Mouse (Mus musculus) activated CD4-positive, CD25-positive, alpha-beta regulatory T cell, adult 4 months (primary cell): ENCODE measurements around the gene Lonp1. TPM values are rescaled to one million over a fixed set of nuclear protein-coding genes. Genes with fewer than 3 reads are reported as not detected.
"Not testable (repeated sequence)": the region's sequence is repeated elsewhere in the genome, so short reads cannot be mapped to it uniquely, and the experiment has no call there.

Experiments used
- ATAC-seq: one replicate; pipeline ENCODE4 v1.8.0; 2017
- polyA plus RNA-seq, 2 experiments: library from polyadenylated mRNA; unstranded; fragments of 100-300 nt; shearing (Covaris generic); gene quantifications; one replicate each; pipeline ENCODE4 v1.2.1; 2017

The Lonp1 gene
- polyA plus RNA-seq, 2 experiments from 2014 or later, result 7.0 to 8.0 TPM

DNA sequence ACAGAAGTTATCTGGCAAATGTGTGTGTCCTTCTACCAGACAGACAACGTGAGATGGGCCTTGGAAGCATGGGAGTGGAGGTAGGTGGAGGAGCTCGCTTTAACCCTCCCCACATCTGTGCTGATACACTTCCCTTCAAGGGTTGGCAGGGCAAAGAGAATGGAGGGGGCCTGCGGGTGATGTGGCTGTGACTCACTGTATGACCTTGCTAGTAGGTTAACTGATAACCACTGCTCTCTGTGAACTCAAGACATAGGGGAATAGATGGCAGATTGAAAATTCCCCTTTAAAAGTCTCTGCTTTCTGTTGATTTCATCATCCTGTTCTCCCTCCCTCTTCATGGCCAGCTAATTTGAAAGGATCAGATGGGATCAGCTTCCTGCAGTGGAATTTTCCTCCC is 1.2 kb downstream of the Lonp1 start:
- no peak for ATAC-seq

GRCm38 (mm10) chr17:56617628-56618027 is 9.1 kb downstream of the Lonp1 start:
- no peak for ATAC-seq

GRCm38 (mm10) chr17:56616725-56617124 is 10.0 kb downstream of the Lonp1 start:
- no peak for ATAC-seq

DNA sequence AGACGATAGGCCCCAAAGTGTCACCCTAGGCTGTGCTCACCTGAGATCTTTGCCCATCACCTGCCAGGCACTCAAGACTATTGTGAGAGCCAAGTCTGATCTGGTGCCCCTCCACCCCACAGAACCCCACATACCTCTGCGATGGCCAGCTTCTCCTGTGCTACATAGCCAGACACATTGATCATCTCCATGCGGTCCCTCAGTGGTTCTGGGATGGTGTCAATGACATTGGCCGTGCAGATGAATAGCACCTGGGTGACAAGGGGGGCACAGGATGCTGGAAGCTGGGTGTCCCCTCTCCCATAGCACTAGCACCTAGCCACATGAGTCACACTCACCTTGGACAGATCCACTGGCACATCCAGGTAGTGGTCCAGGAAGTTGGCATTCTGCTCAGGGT is 10.9 kb downstream of the Lonp1 start:
- ATAC-seq, result no peak

DNA sequence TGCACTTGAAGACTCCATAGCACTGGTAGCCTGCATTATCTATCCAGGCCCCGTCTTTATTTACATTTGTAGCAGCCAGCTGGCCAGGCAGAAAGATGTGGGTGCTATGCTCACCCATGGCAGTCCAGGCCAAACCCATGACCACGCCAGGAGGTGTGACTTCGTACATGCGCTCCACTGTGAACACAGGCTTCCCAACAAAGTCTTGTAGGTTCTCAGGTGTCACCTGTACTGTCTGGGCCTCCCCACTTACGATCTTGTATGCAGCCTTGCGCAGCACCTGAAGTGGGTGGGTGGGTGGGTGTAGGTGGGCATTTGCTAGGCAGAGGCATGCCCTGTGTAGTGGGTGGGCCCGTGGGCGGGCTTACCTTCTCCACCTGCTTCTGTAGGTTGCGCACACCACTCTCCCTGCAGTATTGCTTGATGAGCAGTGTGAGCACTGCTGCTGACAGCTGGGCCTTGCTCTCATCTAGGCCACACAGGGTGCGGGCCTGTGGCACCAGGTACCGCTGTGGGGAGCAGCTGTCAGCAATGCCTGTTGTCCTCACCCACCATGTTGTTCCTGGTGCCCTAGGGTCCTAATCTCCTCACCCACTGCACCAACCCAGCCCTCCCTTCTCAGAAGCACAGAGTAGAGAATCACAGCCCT is 11.4 kb downstream of the Lonp1 start:
- no peak for ATAC-seq

DNA sequence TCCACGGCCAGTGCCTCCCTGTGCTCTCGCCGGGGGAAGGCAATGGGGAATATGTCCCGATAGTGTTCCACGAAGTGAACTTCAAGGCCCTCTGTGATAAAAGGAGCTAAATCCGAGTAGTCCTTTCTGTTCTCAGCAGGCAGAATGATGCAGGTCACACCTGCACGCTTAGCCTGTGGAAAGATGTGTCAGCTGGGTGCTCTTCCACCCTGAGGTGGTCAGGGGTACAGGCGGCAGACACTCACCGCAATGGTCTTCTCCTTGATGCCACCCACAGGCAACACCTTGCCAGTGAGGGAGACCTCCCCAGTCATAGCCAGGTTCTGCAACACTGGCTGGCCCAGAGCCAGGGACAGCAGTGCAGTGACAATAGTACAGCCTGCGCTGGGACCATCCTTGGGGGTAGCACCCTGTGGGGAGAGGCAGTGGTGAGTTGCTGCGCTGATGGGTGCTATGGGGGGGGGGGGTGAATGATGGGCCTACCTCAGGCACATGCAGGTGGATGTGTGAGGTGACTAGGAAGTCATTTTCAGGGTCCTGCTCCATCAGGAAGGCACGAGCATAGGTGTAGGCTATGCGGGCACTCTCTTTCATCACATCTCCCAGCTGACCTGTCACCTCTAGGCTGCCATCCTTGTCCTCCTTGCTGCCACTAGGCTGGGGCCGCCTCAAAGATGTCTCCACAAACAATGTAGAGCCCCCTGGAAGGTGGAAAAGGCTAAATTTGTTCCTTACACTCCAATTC is 12.1 kb downstream of the Lonp1 start:
- ATAC-seq, result no peak

DNA sequence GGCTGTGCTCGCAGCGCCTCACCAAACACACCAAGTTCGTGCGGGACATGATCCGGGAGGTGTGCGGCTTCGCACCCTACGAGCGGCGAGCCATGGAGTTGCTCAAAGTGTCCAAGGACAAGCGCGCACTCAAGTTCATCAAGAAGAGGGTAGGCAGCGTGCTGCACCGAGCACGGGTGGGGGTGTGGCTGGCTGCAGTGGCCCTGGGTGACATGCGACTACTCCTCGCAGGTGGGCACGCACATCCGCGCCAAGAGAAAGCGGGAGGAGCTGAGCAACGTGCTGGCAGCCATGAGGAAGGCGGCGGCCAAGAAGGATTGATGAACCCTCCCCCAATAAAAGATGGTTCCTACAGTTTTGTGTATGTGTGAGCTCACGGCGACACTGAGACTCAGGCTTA is 12.8 kb downstream of the Lonp1 start:
- not testable (repeated sequence) for ATAC-seq

- peak; percentile 66 for ATAC-seq
These were observed 13.3 kb downstream of the Lonp1 start, which contains the start of gene Rpl36 for GRCm38 (mm10) chr17:56613236-56613844. Gene Rpl36 (plus strand): TSS chr17:56613416.

GRCm38 (mm10) chr17:56612565-56612939 is 14.1 kb downstream of the Lonp1 start:
- ATAC-seq, result not testable (repeated sequence)

DNA sequence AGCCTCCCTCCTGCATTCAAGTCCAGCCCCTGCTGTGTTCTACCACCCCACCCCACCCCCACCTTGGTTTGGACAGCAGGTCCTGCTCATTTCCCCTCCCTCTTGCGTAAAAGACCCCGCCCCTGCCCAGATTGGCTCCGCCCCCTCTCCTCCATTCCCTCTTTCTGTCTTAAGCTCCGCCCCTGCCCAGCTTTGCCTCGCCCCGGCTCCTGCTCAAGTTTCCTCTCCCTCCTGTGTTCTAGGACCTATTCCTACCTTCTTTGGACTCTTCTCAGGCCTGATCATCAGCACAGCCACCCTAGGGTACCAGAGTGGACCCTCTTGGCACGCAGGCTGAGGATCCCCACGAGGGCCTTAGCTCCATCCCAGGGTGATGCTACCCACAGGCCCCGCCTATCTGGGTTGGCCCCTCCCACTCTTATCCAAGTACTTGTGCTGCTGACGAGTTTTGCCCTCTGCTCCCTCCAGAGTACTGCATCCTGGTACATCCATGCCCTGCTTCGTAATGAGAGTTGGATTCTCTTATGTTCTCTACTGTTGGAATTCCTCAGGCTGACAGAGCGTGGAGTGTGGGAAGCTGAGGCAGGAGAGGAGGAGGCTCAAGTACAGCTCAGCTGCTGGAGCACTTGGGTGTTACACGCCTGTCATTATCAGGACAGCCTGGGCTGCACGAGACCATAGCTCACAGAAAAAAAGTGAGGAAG is 14.7 kb downstream of the Lonp1 start:
- ATAC-seq, result no peak

GRCm38 (mm10) chr17:56611323-56611722 is 15.4 kb downstream of the Lonp1 start:
- no peak for ATAC-seq

GRCm38 (mm10) chr17:56609452-56610171 is 17.1 kb downstream of the Lonp1 start, which contains the start of gene 2410015M20Rik:
Gene 2410015M20Rik (minus strand): TSS chr17:56609771.
- peak; percentile 84 for ATAC-seq

- no peak for ATAC-seq
These were observed 18.0 kb downstream of the Lonp1 start for GRCm38 (mm10) chr17:56608699-56609098.

- ATAC-seq, result no peak
These were observed 19.1 kb downstream of the Lonp1 start for GRCm38 (mm10) chr17:56607521-56608062.

DNA sequence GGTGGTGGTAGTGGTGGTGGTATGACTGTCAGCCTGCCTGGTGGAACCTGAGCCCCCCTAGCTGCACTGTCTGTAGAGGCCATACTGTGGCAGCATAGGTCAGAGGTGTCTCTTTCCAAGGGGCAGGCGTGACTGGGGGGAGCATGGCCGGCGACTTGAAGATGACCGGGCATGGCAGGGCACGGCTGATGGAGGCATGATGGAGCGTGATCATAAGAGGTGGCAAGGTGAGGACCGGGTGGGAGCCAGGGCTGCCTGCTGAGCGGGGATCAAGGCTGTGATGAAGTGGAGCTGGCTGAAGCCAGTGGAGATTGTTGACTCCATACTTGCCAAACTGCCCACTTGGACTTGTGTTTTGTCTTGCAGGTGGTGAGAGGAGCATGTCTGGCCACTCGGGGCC is 21.3 kb downstream of the Lonp1 start:
- ATAC-seq, result no peak

- no peak for ATAC-seq
These were observed 22.3 kb downstream of the Lonp1 start for GRCm38 (mm10) chr17:56604422-56604821.

DNA sequence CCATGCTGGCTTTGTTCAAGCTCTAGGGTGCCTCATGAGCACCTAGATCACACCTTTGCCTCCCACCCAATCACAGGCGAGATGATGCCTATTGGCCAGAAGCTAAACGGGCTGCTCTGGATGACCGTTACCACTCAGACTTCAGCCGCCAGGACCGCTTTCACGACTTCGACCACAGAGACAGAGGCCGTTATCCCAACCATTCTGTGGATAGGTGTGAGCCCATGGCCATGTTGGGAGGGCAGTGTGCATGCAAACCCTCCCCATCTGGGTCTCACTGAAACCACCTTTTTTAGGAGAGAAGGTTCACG is 22.7 kb downstream of the Lonp1 start:
- ATAC-seq, result no peak

- ATAC-seq, result no peak
These were observed 23.3 kb downstream of the Lonp1 start for GRCm38 (mm10) chr17:56603186-56604069.

DNA sequence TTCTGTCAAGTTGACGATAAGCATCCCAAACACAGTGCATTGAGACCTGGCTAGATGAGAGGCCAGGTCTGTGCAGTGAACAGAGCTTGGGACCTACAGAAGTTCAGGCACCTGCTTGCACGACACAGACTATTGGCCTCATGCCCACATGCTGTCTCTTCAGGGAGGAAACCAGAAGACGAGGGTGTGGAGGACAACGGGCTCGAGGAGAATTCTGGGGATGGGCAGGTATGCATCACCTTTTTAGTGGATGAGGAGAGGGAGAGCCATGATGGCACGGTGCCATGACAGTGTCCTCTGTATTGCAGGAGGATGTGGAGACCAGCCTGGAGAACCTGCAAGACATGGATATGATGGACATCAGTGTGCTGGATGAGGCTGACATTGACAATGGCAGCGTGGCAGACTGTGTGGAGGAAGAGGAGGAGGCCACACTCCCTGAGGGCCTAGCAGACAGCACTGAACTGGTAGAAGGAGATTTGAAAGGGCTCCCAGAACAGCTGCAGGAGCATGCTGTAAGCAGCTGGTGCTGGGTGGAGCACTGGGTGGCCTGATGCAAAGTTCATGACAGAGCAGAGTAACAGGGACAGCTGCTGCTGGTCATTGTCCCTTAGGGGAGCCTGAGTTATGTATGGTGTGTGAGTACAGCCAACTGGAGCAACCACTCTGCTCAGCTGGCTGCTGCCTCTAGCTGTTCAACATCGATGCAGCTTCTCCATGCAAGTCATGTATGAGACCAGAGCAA is 33.0 kb downstream of the Lonp1 start:
- ATAC-seq, result no peak

DNA sequence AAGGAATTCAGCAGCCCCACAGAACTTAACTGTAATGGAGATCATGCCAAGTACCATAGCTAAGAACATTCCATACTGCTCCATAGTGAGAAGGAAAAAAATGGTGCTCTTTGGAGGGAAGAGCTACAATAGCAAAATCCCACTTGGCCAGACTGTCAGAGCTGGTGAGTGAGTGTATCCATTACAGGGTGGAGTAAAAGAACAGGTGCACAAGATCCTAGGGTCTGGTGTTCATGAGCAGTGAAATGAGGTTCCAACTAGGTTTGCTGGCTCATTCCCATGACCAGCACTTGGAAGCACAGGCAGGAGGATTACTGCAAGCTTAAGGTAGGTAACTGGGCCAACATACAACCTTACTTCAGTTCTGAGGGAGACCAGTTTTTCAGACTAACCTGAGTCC is 34.1 kb downstream of the Lonp1 start:
- no peak for ATAC-seq

DNA sequence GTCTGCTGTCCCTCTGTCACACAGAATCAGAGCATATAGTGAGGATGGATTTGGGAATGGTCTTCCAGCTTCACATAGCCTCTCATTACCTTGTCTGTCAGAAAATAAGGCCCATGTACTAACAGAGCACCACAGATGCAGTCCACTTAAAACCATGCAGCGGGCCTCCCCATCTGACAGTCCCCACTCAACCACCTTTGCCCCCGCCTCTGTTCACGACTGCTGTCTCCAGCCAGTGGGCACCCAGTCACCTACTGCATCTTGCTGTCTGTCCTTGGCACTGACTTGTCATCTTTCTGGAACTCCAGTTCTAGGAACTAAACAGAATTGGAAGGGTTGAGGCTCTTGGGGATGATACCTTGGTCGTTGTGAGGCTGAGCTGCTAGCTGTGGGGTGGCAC is 37.8 kb downstream of the Lonp1 start:
- no peak for ATAC-seq
